Mouse (Mus musculus) C2C12 (cell line): ENCODE measurements around the gene Cpd.

ENCODE experiments used
- CEBPB ChIP-seq: IDR thresholded peaks from one replicate; pipeline ENCODE4 v1.6.1; 2011; ENCODE audit warnings: low read depth, mild to moderate bottlenecking, control low read depth, moderate library complexity
- CTCF ChIP-seq: IDR thresholded peaks from one replicate; pipeline ENCODE4 v1.5.1; 2011; ENCODE audit not compliant: control insufficient read depth, insufficient read depth, insufficient read length
- FOSL1 ChIP-seq: IDR thresholded peaks from one replicate; pipeline ENCODE4 v1.8.0; 2011; ENCODE audit warnings: mild to moderate bottlenecking, low read length; ENCODE audit not compliant: poor library complexity, insufficient read depth, severe bottlenecking
- MAX ChIP-seq: IDR thresholded peaks from one replicate; pipeline ENCODE4 v1.6.1; 2011; ENCODE audit warnings: mild to moderate bottlenecking, control low read depth
- MYOD1 ChIP-seq: IDR thresholded peaks from one replicate; pipeline ENCODE4 v1.6.1; 2011; ENCODE audit warnings: low read depth; ENCODE audit not compliant: control insufficient read depth, insufficient read length
- MYOG ChIP-seq: IDR thresholded peaks from one replicate; pipeline ENCODE4 v1.6.1; 2011; ENCODE audit not compliant: control insufficient read depth, insufficient read length; ENCODE audit errors: extremely low read depth
- USF1 ChIP-seq: IDR thresholded peaks from one replicate; pipeline ENCODE4 v1.6.1; 2011; ENCODE audit warnings: low read depth, mild to moderate bottlenecking, control low read depth, moderate library complexity

- TF ChIP-seq CTCF, result no peak
- TF ChIP-seq FOSL1, result no peak
- TF ChIP-seq USF1, result no peak
- TF ChIP-seq MAX, result no peak
- TF ChIP-seq MYOD1, result no peak
- no peak for TF ChIP-seq MYOG
- TF ChIP-seq CEBPB, result no peak
These were observed 107.7 kb downstream of the Cpd start for GRCm38 (mm10) chr11:76739125-76739524.
